ENCODE assay signal across 22 mouse cellular contexts in genomic region chr11:61401794-61402193, GRCm38 (mm10). TPM values are rescaled to one million over a fixed set of nuclear protein-coding genes. Genes with fewer than 3 reads are reported as not detected.
"Had no signal": no experiment of that assay in that cellular context is flagged by ENCODE, and none has a peak within 500 bp of the region (broad histone marks: within the 10 kb centered on the region; RNA-seq: fewer than 3 reads in every experiment).

No protein-coding gene starts in this region.

- H3K27me3 ChIP-seq: limb, embryonic 12.5 days; limb, embryonic 15.5 days; midbrain, embryonic 12.5 days; midbrain, embryonic 15.5 days; neural tube, embryonic 12.5 days; stomach, embryonic 15.5 days had no signal

- ATAC-seq: liver, postnatal 0 days; lung, postnatal 0 days; midbrain, embryonic 15.5 days had no signal

- DNase-seq: kidney, postnatal 14 days; kidney, postnatal 4 days; left cerebral cortex, postnatal 4 days; liver, postnatal 0 days; lung, embryonic 14.5 days; retina, postnatal 1 day; right cerebral cortex, postnatal 25 days; spleen, adult 18-20 months; thymus, postnatal 25 days had no signal

- H3K9me3 ChIP-seq: limb, embryonic 12.5 days; limb, embryonic 15.5 days; midbrain, embryonic 12.5 days; midbrain, embryonic 15.5 days; neural tube, embryonic 12.5 days; stomach, embryonic 15.5 days had no signal

- H3K27ac ChIP-seq: limb, embryonic 12.5 days; limb, embryonic 15.5 days; liver, embryonic 14.5 days; macrophage; midbrain, embryonic 12.5 days; midbrain, embryonic 15.5 days; neural tube, embryonic 12.5 days; stomach, embryonic 15.5 days had no signal

- H3K36me3 ChIP-seq: limb, embryonic 12.5 days; limb, embryonic 15.5 days; midbrain, embryonic 12.5 days; midbrain, embryonic 15.5 days; neural tube, embryonic 12.5 days; stomach, embryonic 15.5 days had no signal

- H3K9ac ChIP-seq: limb, embryonic 12.5 days; limb, embryonic 15.5 days; liver, embryonic 14.5 days; liver, postnatal 0 days; lung, embryonic 14.5 days; midbrain, embryonic 12.5 days; midbrain, embryonic 15.5 days; neural tube, embryonic 12.5 days; stomach, embryonic 15.5 days had no signal

- H3K4me2 ChIP-seq: limb, embryonic 12.5 days; limb, embryonic 15.5 days; liver, embryonic 11.5 days; lung, embryonic 14.5 days; midbrain, embryonic 12.5 days; midbrain, embryonic 15.5 days; neural tube, embryonic 12.5 days; stomach, embryonic 15.5 days had no signal

- H3K4me1 ChIP-seq: limb, embryonic 12.5 days; midbrain, embryonic 12.5 days; midbrain, embryonic 15.5 days; neural tube, embryonic 12.5 days; stomach, embryonic 15.5 days had no signal

- H3K4me3 ChIP-seq: limb, embryonic 12.5 days; limb, embryonic 15.5 days; midbrain, embryonic 12.5 days; midbrain, embryonic 15.5 days; neural tube, embryonic 12.5 days; stomach, embryonic 15.5 days had no signal

RNA-seq across cellular contexts. Expression of gene Slc47a1, which starts 23.6 kb away (rescaled TPM):
- total RNA-seq: megakaryocyte, adult 5-6 weeks; neutrophil, adult 5-6 weeks had no signal
- polyA plus RNA-seq: limb, embryonic 12.5 days; macrophage; midbrain, embryonic 12.5 days had no signal

RNA-seq across cellular contexts. Expression of gene Rnf112, which starts 52.1 kb away (rescaled TPM):
- total RNA-seq: megakaryocyte, adult 5-6 weeks; neutrophil, adult 5-6 weeks had no signal
- polyA plus RNA-seq: macrophage; thymus, postnatal 0 days had no signal

RNA-seq across cellular contexts. Expression of gene Slc47a2, which starts 59.1 kb away (rescaled TPM):
- total RNA-seq: megakaryocyte, adult 5-6 weeks; neutrophil, adult 5-6 weeks had no signal
- polyA plus RNA-seq: limb, embryonic 12.5 days; limb, embryonic 15.5 days; liver, postnatal 0 days; lung, embryonic 14.5 days; macrophage; midbrain, embryonic 12.5 days; midbrain, embryonic 15.5 days; neural tube, embryonic 12.5 days; stomach, embryonic 15.5 days had no signal
